Mouse (Mus musculus): ENCODE measurements around the gene Wdfy4.

DNA sequence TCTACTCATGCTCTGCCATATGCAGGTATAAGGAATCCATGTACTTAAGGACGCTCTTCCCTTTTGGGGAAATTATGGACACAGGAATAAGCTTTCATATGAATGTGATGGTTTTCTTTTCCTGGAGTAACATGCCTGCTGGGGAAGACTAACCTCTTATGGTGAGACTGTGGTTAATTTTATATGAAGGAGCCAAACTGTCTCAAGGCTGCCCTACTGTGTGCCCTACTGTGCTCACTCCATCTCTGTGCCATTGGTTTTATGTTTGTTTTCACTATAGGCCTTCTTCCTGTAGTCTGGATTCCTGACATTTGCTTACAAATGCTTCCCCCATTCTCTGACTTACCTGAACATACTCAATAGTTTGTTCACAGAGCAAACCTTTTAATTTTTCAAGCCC is 180.2 kb downstream of the Wdfy4 start:
- TF ChIP-seq CTCF (IDR thresholded peaks at IDR 0.05; ENCODE audit: borderline replicate concordance, control insufficient read depth, extremely low read depth, insufficient read depth, low read length, poor library complexity) (no peak), POLR2A (IDR thresholded peaks at IDR 0.05; ENCODE audit: control insufficient read depth, extremely low read depth, insufficient read depth, low read length, poor library complexity) (no peak)

All from thymus, adult 2 months (tissue).